Mouse (Mus musculus) lung, adult 2 months (tissue): ENCODE data around the gene Wbp4.

Experiments
- CTCF ChIP-seq: fragments of 200-500 bp; IDR thresholded peaks from 2 replicates; pipeline ENCODE4 v1.5.1; 2011; ENCODE audit warnings: mild to moderate bottlenecking, low read length, control low read depth; ENCODE audit not compliant: insufficient read depth
- POLR2A ChIP-seq: fragments of 200-500 bp; IDR thresholded peaks from 2 replicates; pipeline ENCODE4 v1.6.1; 2011; ENCODE audit warnings: low read depth, mild to moderate bottlenecking, control low read depth, low read length, borderline replicate concordance; ENCODE audit errors: extremely low read depth

- TF ChIP-seq POLR2A: peak; percentile 71; the same call in 1 of the 2 replicates
- no peak for TF ChIP-seq CTCF
Measured at GRCm38 (mm10) chr14:79425979-79426729, 55.2 kb downstream of the Wbp4 start, which contains the start of gene Kbtbd7.
